Mouse (Mus musculus): ENCODE data around the gene Trpc7. TPM values are rescaled to one million over a fixed set of nuclear protein-coding genes. Genes with fewer than 3 reads are reported as not detected.

Trpc7 gene
- total RNA-seq, 2 experiments from 2014 or later = not detected

- no peak for DNase-seq (ENCODE audit: low spot score in 2 of 2)
Measured at GRCm38 (mm10) chr13:56792844-56793243, 102.9 kb downstream of the Trpc7 start.

- no peak for DNase-seq (ENCODE audit: low spot score in 2 of 2)
Measured at GRCm38 (mm10) chr13:56790683-56791082, 105.1 kb downstream of the Trpc7 start.

GRCm38 (mm10) chr13:56782621-56783020, 113.2 kb downstream of the Trpc7 start:
- DNase-seq (ENCODE audit: low spot score in 2 of 2) = no peak

GRCm38 (mm10) chr13:56781697-56782096, 114.1 kb downstream of the Trpc7 start:
- DNase-seq (ENCODE audit: low spot score in 2 of 2) = no peak

GRCm38 (mm10) chr13:56780746-56781469, 114.9 kb downstream of the Trpc7 start:
- DNase-seq (ENCODE audit: low spot score in 2 of 2) = no peak

- no peak for DNase-seq (ENCODE audit: low spot score in 2 of 2)
Measured at GRCm38 (mm10) chr13:56774304-56774703, 121.5 kb downstream of the Trpc7 start.

- DNase-seq (ENCODE audit: low spot score in 2 of 2) = no peak
Measured at GRCm38 (mm10) chr13:56773262-56773870, 122.4 kb downstream of the Trpc7 start.

- DNase-seq (ENCODE audit: low spot score in 2 of 2) = no peak
Measured at GRCm38 (mm10) chr13:56772592-56772991, 123.2 kb downstream of the Trpc7 start.

- DNase-seq (ENCODE audit: low spot score in 2 of 2) = no peak
Measured at GRCm38 (mm10) chr13:56770786-56771185, 125.0 kb downstream of the Trpc7 start.

- DNase-seq (ENCODE audit: low spot score in 2 of 2) = no peak
Measured at GRCm38 (mm10) chr13:56770136-56770578, 125.6 kb downstream of the Trpc7 start.

- no peak for DNase-seq (ENCODE audit: low spot score in 2 of 2)
Measured at GRCm38 (mm10) chr13:56769431-56769830, 126.4 kb downstream of the Trpc7 start.

GRCm38 (mm10) chr13:56766211-56766610, 129.6 kb downstream of the Trpc7 start:
- DNase-seq (ENCODE audit: low spot score in 2 of 2) = no peak

GRCm38 (mm10) chr13:56765284-56766032, 130.3 kb downstream of the Trpc7 start:
- no peak for DNase-seq (ENCODE audit: low spot score in 2 of 2)

- DNase-seq (ENCODE audit: low spot score in 2 of 2) = no peak
Measured at GRCm38 (mm10) chr13:56762446-56763229, 133.2 kb downstream of the Trpc7 start.

- peak; percentile 70 to 75 for DNase-seq (ENCODE audit: low spot score in 2 of 2)
Measured at GRCm38 (mm10) chr13:56758492-56758891, 137.3 kb downstream of the Trpc7 start.

GRCm38 (mm10) chr13:56757201-56757600, 138.6 kb downstream of the Trpc7 start:
- DNase-seq (ENCODE audit: low spot score in 2 of 2) = no peak

GRCm38 (mm10) chr13:56755871-56756270, 139.9 kb downstream of the Trpc7 start:
- no peak for DNase-seq (ENCODE audit: low spot score in 2 of 2)

- DNase-seq (ENCODE audit: low spot score in 2 of 2) = no peak
Measured at GRCm38 (mm10) chr13:56753192-56753951, 142.4 kb downstream of the Trpc7 start, which contains the start of gene Gm45623. Gm45623 (minus strand) TSS chr13:56753827.

GRCm38 (mm10) chr13:56752474-56753191, 143.2 kb downstream of the Trpc7 start:
- no peak for DNase-seq (ENCODE audit: low spot score in 2 of 2)

- DNase-seq (ENCODE audit: low spot score in 2 of 2) = no peak
Measured at GRCm38 (mm10) chr13:56751774-56752173, 144.0 kb downstream of the Trpc7 start.
